Mouse (Mus musculus) midbrain, postnatal 0 days (tissue): ENCODE data around the gene Senp1. TPM values are rescaled to one million over a fixed set of nuclear protein-coding genes. Genes with fewer than 3 reads are reported as not detected.
A peak's percentile ranks its signal among the peaks of the same experiment; 100 is the strongest.

Experiments used
- ATAC-seq: fragments of 200-750 bp; cut with Nextera tagmentation; 2 replicates; pipeline ENCODE4 v1.8.0; 2017; ENCODE audit warnings: moderate number of reproducible peaks, mild to moderate bottlenecking, moderate TSS enrichment, moderate library complexity; ENCODE audit not compliant: low FRiP score
- DNase-seq: peaks from one replicate; pipeline ENCODE4 v3.0.0-alpha.2; 2015; ENCODE audit warnings: low spot score
- H3K27ac ChIP-seq: fragments of 300-500 bp; sonication (generic); 2 replicates; pipeline ENCODE4 v1.5.1; 2014; ENCODE audit warnings: low read depth, mild to moderate bottlenecking, low read length, mixed read lengths
- H3K27me3 ChIP-seq: fragments of 300-500 bp; sonication (generic); 2 replicates; pipeline ENCODE4 v1.6.1; 2014; ENCODE audit warnings: low read length, control low read depth, mixed read lengths; ENCODE audit not compliant: insufficient read depth
- H3K36me3 ChIP-seq: fragments of 300-500 bp; sonication (generic); 2 replicates; pipeline ENCODE4 v1.6.1; 2014; ENCODE audit warnings: low read length, control low read depth, mixed read lengths; ENCODE audit not compliant: insufficient read depth
- H3K4me1 ChIP-seq: fragments of 300-500 bp; sonication (generic); 2 replicates; pipeline ENCODE4 v1.6.1; 2014; ENCODE audit warnings: mild to moderate bottlenecking, control low read depth, antibody characterized with exemption, low read length, mixed read lengths; ENCODE audit not compliant: insufficient read depth
- H3K4me2 ChIP-seq: fragments of 300-500 bp; sonication (generic); 2 replicates; pipeline ENCODE4 v1.6.1; 2014; ENCODE audit warnings: low read depth, mild to moderate bottlenecking, low read length, mixed read lengths; ENCODE audit not compliant: poor library complexity, severe bottlenecking
- H3K4me3 ChIP-seq: fragments of 300-500 bp; sonication (generic); 2 replicates; pipeline ENCODE4 v1.5.1; 2014; ENCODE audit warnings: low read depth, mild to moderate bottlenecking, low read length, moderate library complexity
- H3K9ac ChIP-seq: fragments of 300-500 bp; sonication (generic); replicated peaks from 2 replicates; pipeline ENCODE4 v1.6.1; 2014; ENCODE audit warnings: mild to moderate bottlenecking, low read length, moderate library complexity, mixed read lengths; ENCODE audit not compliant: poor library complexity, severe bottlenecking
- H3K9me3 ChIP-seq: fragments of 300-500 bp; sonication (generic); 2 replicates; pipeline ENCODE4 v1.6.1; 2016; ENCODE audit warnings: low read length, control low read depth
- CTCF ChIP-seq: IDR thresholded peaks from 2 replicates; pipeline ENCODE4 v1.5.1; 2016; ENCODE audit warnings: antibody characterized with exemption, mild to moderate bottlenecking
- WGBS: fragments of 180-500 bp; shearing (Covaris S2); extraction: QIAGEN DNeasy Blood & Tissue Kit; methylation state at CpG from one replicate; pipeline ENCODE4 v1.1.7; 2014; 5-methylcytosine and 5-hydroxymethylcytosine counted together
- polyA plus RNA-seq: library from polyadenylated mRNA; unstranded; fragments of >200 nt; fragmentation: Nextera tagmentation; extraction: Ambion mirVana; gene quantifications from 2 replicates; pipeline ENCODE4 v1.2.1, GENCODE M21; 2015
- total RNA-seq: library from RNA; depleted of rRNA; stranded (reverse); fragments of >200 nt; gene quantifications from 2 replicates; pipeline ENCODE4 v1.2.3, GENCODE M21; 2014

Senp1 gene
- total and polyA plus RNA-seq, 2 experiments from 2014 or later = 12.1 to 18.2 TPM

DNA sequence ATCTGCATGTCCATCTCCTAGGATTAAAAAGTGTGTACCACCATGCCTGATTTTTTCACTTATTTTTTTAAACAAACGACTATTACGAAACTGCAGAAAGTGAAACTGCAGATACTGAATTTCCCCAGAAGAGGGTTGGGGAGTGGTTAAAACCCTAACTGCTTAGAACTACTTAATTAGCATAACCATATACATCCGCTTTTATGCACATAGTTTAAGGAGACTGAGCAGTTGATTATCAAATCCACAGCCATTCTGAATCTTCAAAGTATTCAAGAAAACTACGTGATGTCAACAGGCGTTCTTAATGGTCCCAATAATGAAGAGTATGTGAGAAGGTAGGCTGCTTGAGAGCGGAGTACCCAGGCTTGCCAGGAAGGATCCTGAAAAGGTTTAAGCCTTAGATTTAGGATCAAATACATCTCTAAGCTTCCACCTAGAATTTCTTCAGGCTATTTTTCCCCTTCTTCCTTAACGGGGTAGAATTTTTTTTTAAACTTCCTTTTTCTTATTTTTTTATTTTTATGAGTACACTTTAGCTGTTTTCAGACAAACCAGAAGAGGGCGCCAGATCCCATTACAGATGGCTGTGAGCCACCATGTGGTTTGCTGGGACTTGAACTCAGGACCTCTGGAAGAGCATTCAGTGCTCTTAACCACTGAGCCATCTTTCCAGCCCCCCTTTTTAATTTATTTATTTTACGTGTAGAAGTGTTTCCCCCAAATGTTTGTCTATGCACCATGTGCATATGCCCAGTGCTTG is 3.9 kb downstream of the Senp1 start:
- no peaks in the 10 kb centered on the region for H3K9me3 ChIP-seq
- H3K4me3 ChIP-seq = no peak overlapping the region
- H3K27ac ChIP-seq = no peak overlapping the region
- 75% methylated on average over 9 of the region's 9 CpGs for WGBS
- peaks cover 7% of the 10 kb centered on the region; the same call in 1 of the 2 replicates for H3K4me1 ChIP-seq
- TF ChIP-seq CTCF = peak; percentile 70
- DNase-seq = peak; percentile 11
- ATAC-seq = no peak
- H3K4me2 ChIP-seq = no peak overlapping the region
- H3K36me3 ChIP-seq = 0 out of 2 replicates have a peak, but pooled peaks cover 8% of the 10 kb centered on the region
- H3K9ac ChIP-seq = no peak overlapping the region
- H3K27me3 ChIP-seq = no peaks in the 10 kb centered on the region

DNA sequence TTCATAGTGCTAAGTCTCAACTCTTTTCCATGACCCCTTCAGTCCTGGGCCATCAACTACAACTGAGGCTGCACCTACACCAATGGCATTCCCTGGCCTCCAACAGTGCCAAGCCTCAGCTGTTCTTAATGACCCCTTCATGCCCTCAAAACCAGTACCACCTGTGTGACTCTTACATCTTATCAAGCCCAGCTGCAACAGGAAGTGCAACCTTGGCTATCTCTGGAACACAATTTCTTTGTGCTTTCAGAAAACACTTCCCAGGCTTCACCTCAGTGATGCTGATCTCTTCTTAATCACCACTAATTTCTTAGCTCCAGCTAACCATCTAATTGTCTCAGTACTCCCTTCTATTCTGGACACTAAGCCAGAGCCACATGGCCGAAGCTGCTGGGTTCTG is 4.7 kb downstream of the Senp1 start:
- H3K4me2 ChIP-seq = no peak overlapping the region
- no peaks in the 10 kb centered on the region for H3K27me3 ChIP-seq
- peaks cover 6% of the 10 kb centered on the region; the same call in 1 of the 2 replicates for H3K4me1 ChIP-seq
- no peak for ATAC-seq
- H3K27ac ChIP-seq = no peak overlapping the region
- no peak for TF ChIP-seq CTCF
- H3K9ac ChIP-seq = no peak overlapping the region
- H3K36me3 ChIP-seq = 0 out of 2 replicates have a peak, but pooled peaks cover 8% of the 10 kb centered on the region
- DNase-seq = no peak
- H3K9me3 ChIP-seq = no peaks in the 10 kb centered on the region
- 91% methylated on average over 1 of the region's 1 CpGs for WGBS
- H3K4me3 ChIP-seq = no peak overlapping the region

DNA sequence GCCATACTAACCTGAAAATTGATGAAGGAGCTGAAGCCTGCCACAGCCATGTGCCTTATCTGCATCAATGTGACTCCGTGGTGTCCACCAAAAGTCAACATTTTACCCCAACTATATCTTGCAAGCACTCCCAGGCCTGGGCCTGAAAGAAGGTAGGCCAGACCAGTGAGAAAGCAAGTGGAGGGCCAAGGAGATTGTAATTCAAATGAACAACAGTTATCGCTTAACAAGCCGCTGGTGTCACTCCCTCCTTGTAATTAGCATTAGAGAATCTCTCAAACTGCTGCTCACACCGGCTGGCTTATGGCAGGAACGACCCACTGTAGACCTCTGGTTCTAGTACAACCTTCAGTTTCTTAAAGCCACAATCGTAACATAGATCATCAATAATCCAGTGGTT is 16.6 kb downstream of the Senp1 start:
- no peak for ATAC-seq
- H3K4me2 ChIP-seq = no peak overlapping the region
- DNase-seq = no peak
- WGBS = 92% methylated on average over 6 of the region's 6 CpGs
- peaks cover 37% of the 10 kb centered on the region for H3K36me3 ChIP-seq
- H3K9me3 ChIP-seq = no peaks in the 10 kb centered on the region
- H3K27ac ChIP-seq = no peak overlapping the region
- H3K4me1 ChIP-seq = no peaks in the 10 kb centered on the region
- H3K4me3 ChIP-seq = no peak overlapping the region
- H3K27me3 ChIP-seq = no peaks in the 10 kb centered on the region
- no peak overlapping the region for H3K9ac ChIP-seq
- TF ChIP-seq CTCF = no peak

DNA sequence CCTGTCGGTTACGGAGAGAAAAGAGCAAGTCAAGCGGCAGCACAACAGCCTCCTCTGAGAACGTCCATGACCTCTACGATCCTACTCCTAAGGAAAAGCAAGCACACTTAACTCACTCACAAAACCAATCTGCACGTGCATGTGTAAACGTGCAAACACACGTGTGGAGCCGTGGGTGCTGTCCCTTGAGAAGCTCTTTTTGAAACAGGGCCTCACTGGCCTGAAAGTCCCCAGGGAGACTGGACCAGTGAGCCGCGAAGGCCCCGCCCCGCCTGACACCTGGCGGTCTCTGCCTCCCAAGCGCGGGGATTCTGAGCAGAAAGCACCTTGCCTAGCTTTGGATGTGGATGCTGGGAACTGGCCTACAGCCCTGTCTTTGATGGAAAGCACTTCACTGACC is 18.5 kb downstream of the Senp1 start:
- no peak for ATAC-seq
- WGBS = 87% methylated on average over 16 of the region's 16 CpGs

DNA sequence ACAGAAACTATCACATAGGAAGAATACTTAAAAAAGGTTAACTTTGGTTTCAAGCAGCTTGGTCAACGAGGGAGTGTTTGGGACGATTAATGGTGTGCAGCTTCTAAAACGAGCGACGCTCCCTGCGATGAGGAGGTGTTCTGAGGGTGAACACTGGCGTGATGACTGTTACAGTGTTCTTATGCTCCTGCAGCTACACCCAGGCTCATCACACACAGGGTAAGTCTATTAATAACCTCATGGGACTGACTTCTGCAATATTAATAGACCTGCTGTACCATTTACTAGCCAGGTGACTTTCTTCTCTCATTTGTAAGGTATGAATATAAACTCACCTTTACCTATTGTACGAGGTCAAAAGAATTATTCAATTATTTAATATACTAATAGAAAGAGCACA is 19.0 kb downstream of the Senp1 start:
- no peaks in the 10 kb centered on the region for H3K9me3 ChIP-seq
- no peak overlapping the region for H3K4me3 ChIP-seq
- H3K27ac ChIP-seq = no peak overlapping the region
- no peak overlapping the region for H3K9ac ChIP-seq
- DNase-seq = no peak
- H3K4me2 ChIP-seq = no peak overlapping the region
- H3K36me3 ChIP-seq = peaks cover 38% of the 10 kb centered on the region
- H3K4me1 ChIP-seq = no peaks in the 10 kb centered on the region
- ATAC-seq = no peak
- 93% methylated on average over 8 of the region's 8 CpGs for WGBS
- H3K27me3 ChIP-seq = no peaks in the 10 kb centered on the region
- no peak for TF ChIP-seq CTCF

More for the DNA sequence above, 18.5 kb downstream of the Senp1 start:
- Histone ChIP-seq H3K36me3 (peaks cover 38% of the 10 kb centered on the region), H3K4me2 (no peak overlapping the region), H3K9ac (no peak overlapping the region), H3K4me3 (no peak overlapping the region), H3K27me3 (no peaks in the 10 kb centered on the region), H3K4me1 (no peaks in the 10 kb centered on the region), H3K9me3 (no peaks in the 10 kb centered on the region), H3K27ac (no peak overlapping the region)
- TF ChIP-seq CTCF = no peak
- DNase-seq = no peak

DNA sequence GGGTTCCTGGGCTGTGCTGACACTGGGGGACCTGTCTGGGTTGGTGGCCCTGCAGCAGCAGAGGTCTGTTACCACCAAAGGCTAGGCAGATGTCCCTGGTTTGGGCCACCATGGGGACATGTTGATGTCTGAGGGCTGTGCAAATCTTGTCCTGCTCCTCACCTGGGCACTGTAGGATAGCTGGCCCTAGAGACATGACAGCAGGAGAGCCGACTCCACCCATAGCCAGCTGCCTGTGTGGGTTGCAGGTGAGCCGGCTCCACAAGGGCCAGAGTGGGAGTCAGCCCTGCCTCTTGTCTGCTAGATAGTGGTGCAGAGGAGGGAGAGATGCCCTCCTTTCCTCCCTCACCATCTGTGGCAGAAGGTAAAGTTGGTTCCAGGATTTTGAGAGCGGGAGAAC is 23.2 kb downstream of the Senp1 start:
- no peaks in the 10 kb centered on the region for H3K9me3 ChIP-seq
- 97% methylated on average over 3 of the region's 3 CpGs for WGBS
- no peak overlapping the region for H3K4me2 ChIP-seq
- H3K4me3 ChIP-seq = no peak overlapping the region
- H3K9ac ChIP-seq = no peak overlapping the region
- H3K4me1 ChIP-seq = no peaks in the 10 kb centered on the region
- H3K27ac ChIP-seq = no peak overlapping the region
- no peak for TF ChIP-seq CTCF
- H3K36me3 ChIP-seq = peaks cover 33% of the 10 kb centered on the region
- ATAC-seq (no peak), DNase-seq (no peak)
- H3K27me3 ChIP-seq = no peaks in the 10 kb centered on the region
